Mouse (Mus musculus) kidney, adult 2 months (tissue): ENCODE measurements at regions not wholly inside any gene's neighbourhood (a gene's known extent, or its start where the extent isn't known, plus 50 kb on each side); places are given as distances from the start of the nearest gene placed in this dataset.

Experiments
- CTCF ChIP-seq: fragments of 200-500 bp; conservative IDR thresholded peaks from 2 replicates; pipeline ENCODE4 v1.5.1; 2011; ENCODE audit warnings: low read depth, mild to moderate bottlenecking, control low read depth, low read length, moderate library complexity, mixed read lengths; ENCODE audit not compliant: insufficient read depth, insufficient read length
- POLR2A ChIP-seq: fragments of 200-500 bp; IDR thresholded peaks from one replicate; pipeline ENCODE4 v1.6.1; 2011; ENCODE audit warnings: low read depth, low read length, control low read depth

DNA sequence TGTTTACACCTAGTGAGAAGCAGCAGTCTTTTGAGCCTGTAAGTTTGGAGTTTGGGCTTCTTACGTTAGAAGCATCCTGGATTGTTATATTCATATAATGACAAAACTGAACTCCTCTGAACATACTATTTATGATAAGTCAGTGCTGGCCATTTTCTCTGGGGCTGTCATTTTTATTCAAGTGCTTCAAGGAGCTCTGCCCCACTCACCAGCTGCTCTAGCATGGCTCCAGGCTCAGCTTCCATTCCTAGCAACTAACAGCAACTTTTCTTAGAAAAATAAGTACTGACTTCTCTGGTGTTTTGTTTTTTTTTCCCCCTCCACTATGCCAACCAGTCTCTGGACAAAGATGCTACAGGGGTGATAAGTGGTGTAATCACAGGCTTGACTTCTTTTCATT is 182.3 kb upstream of the Nabp1 start:
- TF ChIP-seq CTCF (no peak), POLR2A (no peak)
